Mouse (Mus musculus): ENCODE measurements around the gene Ogfrl1. TPM values are rescaled to one million over a fixed set of nuclear protein-coding genes. Genes with fewer than 3 reads are reported as not detected.

Ogfrl1 gene
- polyA plus RNA-seq, 1 experiment from 2014 or later, result 11.8 TPM

DNA sequence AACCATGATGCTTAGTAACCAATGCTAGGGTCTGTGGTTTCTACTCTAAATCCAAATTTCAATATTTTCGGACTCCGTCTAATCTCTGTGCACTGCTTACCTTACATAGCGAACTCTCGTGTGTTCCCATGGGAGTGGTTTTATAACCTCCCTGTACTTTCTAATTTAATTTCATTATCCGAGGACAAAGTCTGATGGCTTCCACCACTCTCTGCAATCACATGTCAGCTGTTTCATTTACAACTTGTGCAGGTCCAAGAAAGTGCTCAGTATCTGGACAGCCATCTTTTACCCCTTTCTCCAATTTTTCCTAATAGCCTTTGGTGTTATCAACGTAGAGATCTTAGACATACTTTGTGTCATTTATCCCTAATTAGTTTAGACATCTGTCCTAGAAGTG is 44.7 kb downstream of the Ogfrl1 start:
- no peak for DNase-seq (ENCODE audit: low spot score)

DNA sequence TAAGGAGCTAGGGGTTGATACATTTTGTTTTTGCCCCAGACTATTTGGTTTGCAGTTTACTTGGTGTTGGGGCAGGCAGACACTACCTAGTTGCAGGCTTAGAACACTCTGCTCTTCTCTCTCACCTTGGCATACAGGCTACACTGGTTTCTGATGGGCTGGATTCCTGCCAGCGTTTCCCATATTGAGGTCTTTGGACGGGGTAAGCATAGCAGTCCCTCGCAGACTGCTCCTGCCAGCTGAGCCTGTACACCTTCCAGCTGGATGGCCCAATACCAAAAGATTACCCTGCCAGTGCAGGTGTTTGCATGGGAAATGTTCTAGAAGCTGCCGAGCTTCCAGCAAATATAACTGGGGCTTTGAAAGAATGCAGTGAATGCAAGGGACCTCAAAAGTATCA is 45.8 kb downstream of the Ogfrl1 start:
- DNase-seq (ENCODE audit: low spot score), result no peak

DNA sequence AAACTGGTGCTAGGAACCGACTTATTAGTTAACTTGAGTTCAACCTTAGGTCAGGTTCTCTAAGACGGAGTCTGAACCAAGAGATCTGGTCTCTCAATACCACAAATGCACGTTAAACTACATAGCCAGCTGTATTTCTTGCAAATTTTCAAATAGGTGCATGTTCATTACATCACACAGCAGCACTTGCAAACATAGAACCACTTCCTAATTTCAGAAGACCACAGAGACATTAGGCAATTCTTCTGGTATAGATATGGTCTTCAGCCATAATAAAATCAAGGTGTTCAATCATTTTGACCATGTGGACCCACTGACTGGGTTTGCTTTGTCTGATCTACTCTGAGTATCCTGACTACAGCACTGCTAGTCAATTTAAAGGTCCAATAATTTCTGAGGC is 51.9 kb downstream of the Ogfrl1 start:
- no peak for DNase-seq (ENCODE audit: low spot score)

DNA sequence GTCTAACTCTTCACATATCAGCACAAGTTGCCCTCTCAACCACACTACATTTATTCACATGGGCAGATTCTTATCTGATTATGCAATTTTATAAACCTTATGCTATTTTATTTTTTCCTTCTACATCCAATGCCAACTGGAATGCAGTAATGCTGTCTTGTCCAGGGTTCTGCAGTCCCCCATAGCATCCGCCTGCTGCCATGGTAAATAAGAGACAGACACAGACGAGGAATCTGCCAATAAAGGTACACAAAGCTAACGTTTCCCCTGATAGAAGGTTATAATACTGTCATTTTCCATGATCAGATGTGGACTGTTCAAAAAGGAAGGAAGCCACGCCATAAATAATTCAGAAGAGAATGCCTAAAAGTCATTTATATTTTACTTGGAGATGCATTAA is 54.7 kb downstream of the Ogfrl1 start:
- no peak for DNase-seq (ENCODE audit: low spot score)

DNA sequence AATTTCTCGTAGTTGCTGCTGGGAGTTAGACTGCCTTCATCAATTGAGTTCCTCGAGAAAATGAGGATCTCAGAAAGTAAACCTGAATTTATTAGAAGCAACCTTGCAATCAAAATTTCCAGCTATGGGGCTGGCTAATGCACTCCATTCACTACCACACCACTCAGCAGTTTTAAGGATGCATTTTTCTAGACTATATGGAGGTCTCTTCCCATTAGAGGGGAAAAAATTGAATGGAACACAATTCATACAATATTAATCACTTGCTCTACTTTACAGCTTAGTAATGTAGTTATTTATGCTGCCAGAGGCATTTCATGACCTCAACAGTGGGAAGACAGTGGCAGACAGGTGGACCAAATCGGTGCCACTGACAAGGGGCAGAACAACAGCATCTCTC is 55.3 kb downstream of the Ogfrl1 start:
- DNase-seq (ENCODE audit: low spot score), result no peak

DNA sequence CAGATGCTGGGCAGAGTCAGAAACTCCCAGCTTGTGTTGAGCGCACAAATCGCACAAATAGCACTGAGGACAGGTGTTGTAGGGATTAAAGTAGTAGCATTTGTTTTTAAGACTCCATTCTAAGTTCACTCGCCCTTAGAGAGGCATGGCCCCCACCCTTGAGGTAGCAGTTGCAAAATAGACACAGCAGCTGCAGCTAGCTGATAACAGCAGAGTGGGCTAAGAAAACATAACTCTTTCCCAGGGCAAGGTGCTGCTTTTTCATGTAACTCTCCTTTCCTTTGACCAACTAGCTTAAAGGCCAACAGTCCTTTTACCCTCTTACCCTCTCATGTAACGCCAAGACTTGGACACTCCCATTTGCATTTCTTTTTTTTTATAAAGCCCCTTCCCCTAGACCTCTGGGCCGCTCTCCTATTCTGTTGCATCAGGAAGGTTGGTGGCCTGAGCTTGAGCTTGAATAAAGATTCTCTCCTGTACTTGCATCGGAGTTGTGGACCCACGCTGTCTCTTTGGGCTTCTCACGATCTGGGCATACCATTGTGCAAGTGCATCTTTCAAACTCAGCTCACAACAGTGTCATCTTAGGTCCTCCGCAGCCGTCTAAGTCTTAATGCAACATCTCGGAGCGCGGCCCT is 61.7 kb downstream of the Ogfrl1 start:
- DNase-seq (ENCODE audit: low spot score), result no peak

DNA sequence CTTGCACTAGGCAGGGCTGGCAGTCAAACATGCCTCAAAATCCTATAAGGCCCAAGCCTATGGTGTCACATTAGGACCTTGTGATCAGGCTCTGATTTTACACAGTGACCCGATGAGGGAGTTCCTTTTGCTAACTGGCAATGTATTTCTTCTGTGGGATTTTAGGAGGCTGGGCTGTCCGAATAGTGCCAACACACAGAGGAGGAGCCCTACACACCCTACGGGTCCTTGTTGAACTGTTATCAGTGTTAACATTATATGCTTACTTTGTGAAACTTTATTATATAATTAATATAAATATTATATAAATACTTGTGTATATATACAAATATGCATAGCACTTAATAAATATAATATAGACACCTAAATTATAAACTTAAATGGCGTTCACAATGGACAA is 62.5 kb downstream of the Ogfrl1 start:
- DNase-seq (ENCODE audit: low spot score), result no peak

DNA sequence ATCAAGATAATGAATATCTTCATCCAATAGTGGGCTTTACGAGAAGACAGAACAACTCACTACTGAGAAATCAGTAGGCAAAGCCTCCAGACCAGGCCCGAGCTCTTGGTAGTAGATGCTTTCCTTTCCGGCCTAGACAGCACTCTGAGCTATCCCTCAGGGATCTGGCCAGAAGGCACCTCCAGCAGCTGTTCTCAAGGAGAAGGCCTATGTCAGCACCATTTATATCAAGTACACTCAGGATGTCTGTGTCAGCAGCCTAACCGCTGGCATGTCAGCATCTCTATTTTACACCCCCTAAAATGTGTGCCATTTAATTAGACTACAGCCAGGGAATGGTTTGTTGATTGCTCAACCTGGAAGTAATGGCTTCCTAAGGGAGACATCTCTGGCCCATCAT is 65.4 kb downstream of the Ogfrl1 start:
- no peak for DNase-seq (ENCODE audit: low spot score)

DNA sequence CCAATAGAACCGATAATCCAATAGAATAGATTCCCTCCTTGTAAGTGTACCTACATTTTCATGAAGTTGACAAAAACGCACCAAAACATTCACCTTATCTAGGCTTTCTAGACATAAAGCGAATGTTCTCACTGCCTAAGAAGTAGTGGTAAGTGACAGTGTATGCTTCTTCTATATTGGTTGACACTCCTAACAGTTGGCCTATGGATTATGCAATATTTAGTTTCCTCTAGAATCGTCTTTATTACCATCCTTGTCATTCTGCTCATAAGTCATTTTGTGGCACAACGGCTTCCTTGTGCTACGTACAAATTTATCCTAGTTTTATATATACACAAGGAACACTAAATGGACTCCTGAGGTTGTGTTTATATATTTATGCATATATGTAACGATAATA is 72.4 kb downstream of the Ogfrl1 start:
- DNase-seq (ENCODE audit: low spot score), result no peak

DNA sequence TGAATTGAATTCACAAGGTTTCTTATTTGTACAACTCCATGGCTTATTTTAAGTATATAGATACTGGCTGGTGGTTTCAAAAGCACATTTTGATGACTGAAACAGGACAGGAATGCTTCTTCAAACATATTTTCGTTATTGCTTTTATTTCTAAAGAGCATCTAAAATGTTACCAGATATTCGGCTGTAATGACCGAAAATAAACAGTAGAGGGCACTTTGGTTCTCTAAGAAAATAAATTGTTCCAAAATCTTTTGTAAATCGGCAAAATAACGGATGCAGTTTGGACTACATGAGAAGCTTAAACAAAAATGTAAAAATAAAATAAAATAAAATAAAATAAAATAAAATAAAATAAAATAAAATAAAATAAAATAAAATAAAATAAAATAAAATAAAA is 73.3 kb downstream of the Ogfrl1 start:
- DNase-seq (ENCODE audit: low spot score), result peak; percentile 29

DNA sequence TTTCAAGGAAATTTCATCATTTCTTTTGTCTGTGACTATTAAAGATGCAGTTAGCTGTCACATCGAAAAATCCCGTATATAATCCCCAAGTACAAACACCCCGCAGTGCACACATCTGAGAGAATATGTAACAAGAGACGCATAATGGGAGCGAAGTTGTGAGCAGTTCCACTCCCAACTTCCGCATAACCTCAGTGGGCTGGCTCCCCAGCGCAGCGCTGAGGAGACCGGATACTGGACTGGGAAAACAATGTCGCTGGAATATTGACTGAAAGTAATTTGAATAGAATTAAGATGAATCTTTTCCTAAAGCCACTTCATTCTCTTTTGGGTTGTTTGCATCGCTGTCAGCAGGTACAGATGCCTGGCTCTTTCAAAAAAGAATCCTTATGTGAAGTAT is 74.3 kb downstream of the Ogfrl1 start:
- DNase-seq (ENCODE audit: low spot score), result no peak

DNA sequence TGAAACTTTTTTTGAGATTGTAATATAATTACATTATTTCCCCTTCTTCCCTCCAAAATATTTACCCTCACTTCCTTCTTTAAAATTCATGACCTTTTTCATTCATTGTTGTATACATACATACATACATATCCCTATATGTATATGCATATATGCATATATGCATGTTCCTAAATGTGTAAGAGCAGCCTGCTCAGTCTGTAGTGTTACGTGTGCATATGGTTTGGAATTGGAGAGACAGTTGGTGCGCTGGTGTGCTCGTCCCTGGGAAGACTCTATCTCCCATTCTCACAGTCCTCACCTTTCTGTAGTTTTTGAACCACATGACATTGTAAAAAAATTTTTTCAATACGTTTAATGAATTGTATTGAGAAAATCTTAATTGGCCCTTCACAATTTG is 75.4 kb downstream of the Ogfrl1 start:
- DNase-seq (ENCODE audit: low spot score), result no peak

DNA sequence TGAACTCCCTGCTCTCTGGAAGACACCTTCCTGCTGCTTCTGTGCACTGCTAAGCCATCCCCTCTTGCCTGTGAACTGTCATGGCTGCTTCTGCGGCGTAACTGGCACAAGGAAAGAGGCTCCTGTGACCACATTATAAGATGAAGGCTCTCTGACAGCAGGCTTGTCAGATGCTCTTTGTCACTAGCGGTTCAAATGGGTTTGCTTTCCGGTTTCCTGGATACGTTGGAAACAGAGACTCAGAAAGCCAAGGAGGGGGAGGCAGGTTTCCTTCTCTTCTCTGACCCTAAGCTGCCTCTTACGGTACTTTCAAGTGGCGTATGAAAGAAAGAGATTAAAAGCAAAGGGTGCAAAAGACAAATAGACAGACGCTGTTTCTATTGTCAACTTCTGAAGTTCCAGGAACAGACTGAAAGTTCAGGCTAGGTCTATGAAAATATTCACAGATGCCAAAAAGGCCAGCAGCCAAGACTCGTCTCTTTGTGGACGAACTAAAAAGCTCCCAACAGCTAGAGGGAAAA is 76.2 kb downstream of the Ogfrl1 start:
- peak; percentile 61 for DNase-seq (ENCODE audit: low spot score)

DNA sequence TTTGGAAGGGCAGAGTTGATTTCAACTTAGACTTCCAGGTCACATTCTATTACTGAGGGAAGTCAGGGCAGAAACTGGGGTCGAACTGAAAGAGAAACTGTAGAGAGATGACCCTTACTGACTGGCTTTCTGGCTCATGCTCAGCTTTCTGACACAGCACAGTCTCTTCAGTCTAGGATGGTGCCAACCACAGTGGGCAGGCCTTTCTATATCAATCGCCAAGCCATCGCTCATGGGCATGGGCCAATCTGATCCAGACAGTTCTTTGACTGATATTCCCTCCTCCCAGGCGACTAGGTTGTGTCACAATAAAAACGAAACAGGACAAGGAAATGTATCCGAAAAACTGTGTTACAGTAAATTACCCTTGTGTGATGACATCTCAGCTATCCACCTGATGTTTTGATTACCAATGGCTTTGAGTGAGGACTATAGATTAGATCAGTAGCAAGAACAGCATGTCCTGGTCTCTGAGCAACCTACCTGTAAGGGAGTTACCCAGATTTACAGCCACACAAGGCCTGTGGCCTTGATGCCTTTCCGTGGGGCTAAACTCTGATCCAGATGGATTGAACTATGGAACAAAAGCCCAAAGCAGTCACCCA is 76.9 kb downstream of the Ogfrl1 start:
- no peak for DNase-seq (ENCODE audit: low spot score)
